Mouse (Mus musculus): Measurements from ENCODE around the gene Psmb4. TPM values are rescaled to one million over a fixed set of nuclear protein-coding genes. Genes with fewer than 3 reads are reported as not detected.
A peak's percentile ranks its signal among the peaks of the same experiment; 100 is the strongest.

The Psmb4 gene
- polyA plus RNA-seq, 1 experiment from 2014 or later, result 319 TPM

DNA sequence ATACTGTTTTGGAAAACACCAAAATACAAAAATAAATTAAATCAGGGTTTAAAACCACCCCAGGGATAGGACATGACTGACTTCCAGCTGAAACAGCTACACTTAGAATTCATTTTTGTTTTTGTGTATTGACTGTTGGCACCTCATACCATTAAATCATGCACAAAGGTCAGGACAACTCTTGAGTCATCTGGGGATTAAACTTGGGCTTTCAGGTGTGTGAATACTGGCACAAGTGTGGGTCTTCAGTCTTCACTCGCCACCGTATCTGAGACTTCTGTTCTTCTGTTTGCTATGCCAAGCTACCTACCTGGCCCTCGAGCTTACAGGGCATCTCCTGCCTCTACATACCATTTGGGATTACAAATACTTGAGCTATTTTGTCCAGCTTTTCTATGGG lies 4.2 kb downstream of the Psmb4 start:
- ATAC-seq (replicated peaks; ENCODE audit: low FRiP score), result no peak
- peaks cover 13% of the 10 kb centered on the region for H3K36me3 ChIP-seq (ENCODE audit: control insufficient read depth, insufficient read depth, low read length)
- no peak overlapping the region for H3K27ac ChIP-seq (ENCODE audit: low read depth, low read length)
- 88% methylated on average over 3 of the region's 3 CpGs for WGBS
- H3K4me1 ChIP-seq (replicated peaks; ENCODE audit: control insufficient read depth, insufficient read depth, low read length), result peaks cover 7% of the 10 kb centered on the region; the same call in 1 of the 2 replicates
- no peak overlapping the region for H3K4me3 ChIP-seq (ENCODE audit: low read depth, low read length)
- no peaks in the 10 kb centered on the region for H3K27me3 ChIP-seq (ENCODE audit: control insufficient read depth, insufficient read depth, low read length)
- H3K9me3 ChIP-seq (ENCODE audit: control insufficient read depth, low read length), result no peaks in the 10 kb centered on the region
- no peak overlapping the region for H3K9ac ChIP-seq (ENCODE audit: low read length)
- no peak for DNase-seq (ENCODE audit: low spot score)
- no peak overlapping the region for H3K4me2 ChIP-seq (ENCODE audit: low read depth, low read length, severe bottlenecking)

DNA sequence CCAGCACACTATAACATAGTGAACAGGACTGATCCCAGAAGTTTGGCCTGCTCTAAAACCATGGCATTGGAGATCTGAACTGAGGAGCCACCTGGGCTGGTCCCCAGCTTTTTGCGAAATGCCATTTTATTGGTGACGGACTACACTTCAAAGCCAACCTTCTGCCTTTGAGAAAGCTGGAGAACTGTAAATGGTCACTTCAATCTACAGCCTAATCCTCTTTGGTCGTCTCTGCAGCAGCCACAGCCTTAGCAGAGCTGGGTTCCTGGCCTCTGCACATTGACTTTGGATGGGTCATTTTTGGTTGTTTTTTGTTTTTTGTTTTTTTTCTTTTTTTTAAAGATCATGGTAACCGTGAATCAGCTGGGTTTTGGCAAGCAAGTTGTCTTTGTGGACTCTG lies 4.9 kb downstream of the Psmb4 start:
- Histone ChIP-seq H3K4me1 (replicated peaks; ENCODE audit: control insufficient read depth, insufficient read depth, low read length) (peaks cover 7% of the 10 kb centered on the region; the same call in 1 of the 2 replicates), H3K9me3 (ENCODE audit: control insufficient read depth, low read length) (no peaks in the 10 kb centered on the region), H3K36me3 (ENCODE audit: control insufficient read depth, insufficient read depth, low read length) (peaks cover 20% of the 10 kb centered on the region), H3K4me2 (ENCODE audit: low read depth, low read length, severe bottlenecking) (no peak overlapping the region), H3K4me3 (ENCODE audit: low read depth, low read length) (no peak overlapping the region), H3K27ac (ENCODE audit: low read depth, low read length) (no peak overlapping the region), H3K27me3 (ENCODE audit: control insufficient read depth, insufficient read depth, low read length) (no peaks in the 10 kb centered on the region), H3K9ac (ENCODE audit: low read length) (no peak overlapping the region)
- no peak for ATAC-seq (replicated peaks; ENCODE audit: low FRiP score)
- WGBS, result 77% methylated on average over 4 of the region's 4 CpGs
- no peak for DNase-seq (ENCODE audit: low spot score)

DNA sequence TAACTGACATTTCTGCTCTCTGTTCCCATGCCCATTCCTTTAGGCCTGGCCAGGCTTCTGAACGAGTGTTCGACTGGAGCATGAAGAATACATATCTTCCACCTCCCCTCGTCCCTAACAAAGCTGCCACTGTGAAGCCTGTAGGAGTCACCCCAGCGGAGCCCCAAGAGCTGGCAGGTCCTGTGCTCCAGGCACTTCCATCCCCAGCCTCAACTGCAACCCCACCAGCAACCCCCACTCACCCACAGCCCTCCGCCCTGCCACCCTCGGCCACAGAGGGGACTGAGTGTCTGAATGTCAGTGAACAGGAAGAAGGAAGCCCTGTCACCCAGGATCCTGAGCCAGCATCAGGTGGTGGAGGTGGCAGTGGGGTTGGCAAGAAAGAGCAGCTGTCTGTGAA lies 8.1 kb downstream of the Psmb4 start:
- H3K36me3 ChIP-seq (ENCODE audit: control insufficient read depth, insufficient read depth, low read length), result peaks cover 33% of the 10 kb centered on the region
- ATAC-seq (replicated peaks; ENCODE audit: low FRiP score) (no peak), DNase-seq (ENCODE audit: low spot score) (no peak)
- no peak overlapping the region for H3K9ac ChIP-seq (ENCODE audit: low read length)
- H3K27me3 ChIP-seq (ENCODE audit: control insufficient read depth, insufficient read depth, low read length), result no peaks in the 10 kb centered on the region
- H3K4me3 ChIP-seq (ENCODE audit: low read depth, low read length), result no peak overlapping the region
- no peaks in the 10 kb centered on the region for H3K9me3 ChIP-seq (ENCODE audit: control insufficient read depth, low read length)
- no peaks in the 10 kb centered on the region for H3K4me1 ChIP-seq (replicated peaks; ENCODE audit: control insufficient read depth, insufficient read depth, low read length)
- no peak overlapping the region for H3K27ac ChIP-seq (ENCODE audit: low read depth, low read length)
- no peak overlapping the region for H3K4me2 ChIP-seq (ENCODE audit: low read depth, low read length, severe bottlenecking)
- 91% methylated on average over 6 of the region's 6 CpGs for WGBS

DNA sequence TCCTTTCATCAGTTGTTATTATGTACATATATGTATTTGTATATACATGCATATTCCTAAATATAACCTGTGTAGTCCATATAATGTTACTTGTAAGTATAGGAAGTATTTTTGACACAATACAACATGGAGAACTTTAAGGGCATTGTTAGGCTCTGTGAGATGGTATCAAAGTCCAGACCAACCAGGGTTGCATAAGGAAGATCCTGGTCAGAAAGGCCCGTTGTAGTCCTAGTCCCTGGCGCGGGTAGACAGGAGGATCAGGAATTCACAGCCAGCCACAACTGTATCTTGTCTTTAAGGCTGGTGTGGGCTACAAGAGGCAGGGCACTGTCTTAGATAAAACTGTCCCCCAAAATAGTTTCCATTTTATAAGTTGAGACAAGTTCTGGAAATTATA lies 17.8 kb downstream of the Psmb4 start:
- DNase-seq (ENCODE audit: low spot score) (no peak), ATAC-seq (replicated peaks; ENCODE audit: low FRiP score) (no peak)
- no peak overlapping the region for H3K4me2 ChIP-seq (ENCODE audit: low read depth, low read length, severe bottlenecking)
- H3K9me3 ChIP-seq (ENCODE audit: control insufficient read depth, low read length), result no peaks in the 10 kb centered on the region
- H3K27ac ChIP-seq (ENCODE audit: low read depth, low read length), result no peak overlapping the region
- H3K4me1 ChIP-seq (replicated peaks; ENCODE audit: control insufficient read depth, insufficient read depth, low read length), result no peaks in the 10 kb centered on the region
- H3K36me3 ChIP-seq (ENCODE audit: control insufficient read depth, insufficient read depth, low read length), result peaks cover 25% of the 10 kb centered on the region
- H3K4me3 ChIP-seq (ENCODE audit: low read depth, low read length), result no peak overlapping the region
- H3K27me3 ChIP-seq (ENCODE audit: control insufficient read depth, insufficient read depth, low read length), result no peaks in the 10 kb centered on the region
- H3K9ac ChIP-seq (ENCODE audit: low read length), result no peak overlapping the region
- 92% methylated on average over 3 of the region's 3 CpGs for WGBS

DNA sequence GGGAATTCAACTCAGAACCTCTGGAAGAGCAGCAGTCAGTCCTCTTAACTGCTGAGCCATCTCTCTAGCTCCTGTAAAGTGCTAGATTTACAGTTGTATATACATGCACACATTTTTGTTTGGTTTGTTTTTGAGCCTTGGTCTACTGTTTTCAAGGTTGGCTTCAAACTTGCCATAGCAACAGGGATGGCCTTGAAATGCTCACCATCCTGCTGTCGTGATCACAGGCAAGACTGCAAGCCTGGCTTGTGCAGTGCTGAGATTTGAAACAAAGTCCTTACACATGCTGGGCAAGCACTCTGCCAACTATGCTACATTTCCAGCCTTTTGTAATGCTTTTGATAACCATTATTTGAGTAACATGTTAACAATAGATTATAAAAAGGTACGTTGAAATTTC lies 27.3 kb downstream of the Psmb4 start:
- peaks cover 11% of the 10 kb centered on the region for H3K36me3 ChIP-seq (ENCODE audit: control insufficient read depth, insufficient read depth, low read length)
- H3K4me3 ChIP-seq (ENCODE audit: low read depth, low read length), result no peak overlapping the region
- no peaks in the 10 kb centered on the region for H3K27me3 ChIP-seq (ENCODE audit: control insufficient read depth, insufficient read depth, low read length)
- no peak for DNase-seq (ENCODE audit: low spot score)
- H3K9ac ChIP-seq (ENCODE audit: low read length), result no peak overlapping the region
- H3K4me2 ChIP-seq (ENCODE audit: low read depth, low read length, severe bottlenecking), result no peak overlapping the region
- no peaks in the 10 kb centered on the region for H3K4me1 ChIP-seq (replicated peaks; ENCODE audit: control insufficient read depth, insufficient read depth, low read length)
- ATAC-seq (replicated peaks; ENCODE audit: low FRiP score), result no peak
- no peaks in the 10 kb centered on the region for H3K9me3 ChIP-seq (ENCODE audit: control insufficient read depth, low read length)
- no peak overlapping the region for H3K27ac ChIP-seq (ENCODE audit: low read depth, low read length)
- 84% methylated on average over 2 of the region's 2 CpGs for WGBS

- H3K4me3 ChIP-seq (ENCODE audit: low read depth, low read length), result no peak overlapping the region
- no peaks in the 10 kb centered on the region for H3K4me1 ChIP-seq (replicated peaks; ENCODE audit: control insufficient read depth, insufficient read depth, low read length)
- DNase-seq (ENCODE audit: low spot score), result no peak
- no peak overlapping the region for H3K4me2 ChIP-seq (ENCODE audit: low read depth, low read length, severe bottlenecking)
- H3K36me3 ChIP-seq (ENCODE audit: control insufficient read depth, insufficient read depth, low read length), result peaks cover 5% of the 10 kb centered on the region; the same call in 1 of the 2 replicates
- no peak for ATAC-seq (replicated peaks; ENCODE audit: low FRiP score)
- H3K9me3 ChIP-seq (ENCODE audit: control insufficient read depth, low read length), result no peaks in the 10 kb centered on the region
- no peak overlapping the region for H3K27ac ChIP-seq (ENCODE audit: low read depth, low read length)
- WGBS, result 89% methylated on average over 3 of the region's 3 CpGs
- no peaks in the 10 kb centered on the region for H3K27me3 ChIP-seq (ENCODE audit: control insufficient read depth, insufficient read depth, low read length)
- H3K9ac ChIP-seq (ENCODE audit: low read length), result no peak overlapping the region
Measured at GRCm38 (mm10) chr3:94852215-94852614, 34.5 kb downstream of the Psmb4 start.

DNA sequence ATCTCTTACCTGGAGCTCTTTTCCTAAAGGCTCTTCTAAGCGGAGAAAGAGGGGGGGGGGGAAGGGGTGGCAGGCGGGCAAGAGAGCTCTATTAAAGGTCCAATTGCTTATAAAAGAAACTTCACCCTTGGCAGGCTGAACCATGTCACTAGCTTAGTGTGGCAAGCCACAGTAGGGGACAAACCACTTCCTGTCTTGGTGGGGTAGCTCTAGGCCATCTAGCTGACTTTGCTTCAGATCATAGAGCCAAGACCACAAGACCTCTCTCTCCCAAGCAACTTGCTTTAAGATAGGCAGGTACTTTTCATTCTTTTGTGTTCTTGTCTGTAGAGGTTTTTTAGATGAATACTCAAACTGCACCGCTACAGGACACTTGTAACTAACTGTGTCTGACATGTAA lies 35.0 kb downstream of the Psmb4 start:
- Histone ChIP-seq H3K4me1 (replicated peaks; ENCODE audit: control insufficient read depth, insufficient read depth, low read length) (no peaks in the 10 kb centered on the region), H3K4me3 (ENCODE audit: low read depth, low read length) (no peak overlapping the region), H3K36me3 (ENCODE audit: control insufficient read depth, insufficient read depth, low read length) (peaks cover 5% of the 10 kb centered on the region; the same call in 1 of the 2 replicates), H3K9me3 (ENCODE audit: control insufficient read depth, low read length) (no peaks in the 10 kb centered on the region), H3K9ac (ENCODE audit: low read length) (no peak overlapping the region), H3K27ac (ENCODE audit: low read depth, low read length) (no peak overlapping the region), H3K4me2 (ENCODE audit: low read depth, low read length, severe bottlenecking) (no peak overlapping the region), H3K27me3 (ENCODE audit: control insufficient read depth, insufficient read depth, low read length) (no peaks in the 10 kb centered on the region)
- DNase-seq (ENCODE audit: low spot score), result no peak
- no peak for ATAC-seq (replicated peaks; ENCODE audit: low FRiP score)
- WGBS, result 79% methylated on average over 3 of the region's 3 CpGs

GRCm38 (mm10) chr3:94849338-94849737 lies 37.4 kb downstream of the Psmb4 start:
- no peaks in the 10 kb centered on the region for H3K9me3 ChIP-seq (ENCODE audit: control insufficient read depth, low read length)
- H3K36me3 ChIP-seq (ENCODE audit: control insufficient read depth, insufficient read depth, low read length), result no peaks in the 10 kb centered on the region
- DNase-seq (ENCODE audit: low spot score) (peak; percentile 58), ATAC-seq (replicated peaks; ENCODE audit: low FRiP score) (0 out of 2 replicates have a peak, but pooled peaks have one; percentile 21)
- H3K4me3 ChIP-seq (ENCODE audit: low read depth, low read length), result no peak overlapping the region
- no peaks in the 10 kb centered on the region for H3K27me3 ChIP-seq (ENCODE audit: control insufficient read depth, insufficient read depth, low read length)
- no peak overlapping the region for H3K4me2 ChIP-seq (ENCODE audit: low read depth, low read length, severe bottlenecking)
- WGBS, result 31% methylated on average over 1 of the region's 1 CpGs
- H3K4me1 ChIP-seq (replicated peaks; ENCODE audit: control insufficient read depth, insufficient read depth, low read length), result no peaks in the 10 kb centered on the region
- H3K9ac ChIP-seq (ENCODE audit: low read length), result no peak overlapping the region
- H3K27ac ChIP-seq (ENCODE audit: low read depth, low read length), result no peak overlapping the region

DNA sequence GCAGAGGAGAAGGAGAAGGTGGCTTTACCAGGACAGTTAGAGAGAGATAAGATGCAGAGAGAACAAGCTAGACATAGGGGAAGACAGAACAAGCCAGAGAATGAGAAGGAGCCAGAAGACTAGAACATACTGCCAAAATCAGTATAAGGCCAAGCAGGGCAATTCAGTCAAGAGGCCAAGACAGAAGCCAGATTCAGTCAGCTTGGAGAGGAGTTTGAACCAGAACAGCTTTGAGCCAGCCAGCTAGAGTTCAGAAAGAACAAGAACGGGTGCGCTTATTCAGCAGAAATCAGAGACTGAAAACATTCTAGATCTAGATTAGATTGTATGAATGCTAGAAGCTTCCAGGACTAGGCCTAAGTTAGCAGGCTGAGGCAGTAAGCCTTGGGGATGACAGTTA lies 39.4 kb downstream of the Psmb4 start:
- Histone ChIP-seq H3K9me3 (ENCODE audit: control insufficient read depth, low read length) (no peaks in the 10 kb centered on the region), H3K27me3 (ENCODE audit: control insufficient read depth, insufficient read depth, low read length) (no peaks in the 10 kb centered on the region), H3K4me2 (ENCODE audit: low read depth, low read length, severe bottlenecking) (no peak overlapping the region), H3K4me1 (replicated peaks; ENCODE audit: control insufficient read depth, insufficient read depth, low read length) (no peaks in the 10 kb centered on the region), H3K9ac (ENCODE audit: low read length) (no peak overlapping the region), H3K4me3 (ENCODE audit: low read depth, low read length) (no peak overlapping the region), H3K36me3 (ENCODE audit: control insufficient read depth, insufficient read depth, low read length) (no peaks in the 10 kb centered on the region), H3K27ac (ENCODE audit: low read depth, low read length) (no peak overlapping the region)
- 86% methylated on average over 2 of the region's 2 CpGs for WGBS
- DNase-seq (ENCODE audit: low spot score) (no peak), ATAC-seq (replicated peaks; ENCODE audit: low FRiP score) (no peak)

Data from forebrain, embryonic 11.5 days (tissue).